Mouse (Mus musculus): ENCODE results near the gene Iqcc. TPM values are rescaled to one million over a fixed set of nuclear protein-coding genes. Genes with fewer than 3 reads are reported as not detected.

The Iqcc gene
- polyA plus RNA-seq, 1 experiment = 24.7 TPM

DNA sequence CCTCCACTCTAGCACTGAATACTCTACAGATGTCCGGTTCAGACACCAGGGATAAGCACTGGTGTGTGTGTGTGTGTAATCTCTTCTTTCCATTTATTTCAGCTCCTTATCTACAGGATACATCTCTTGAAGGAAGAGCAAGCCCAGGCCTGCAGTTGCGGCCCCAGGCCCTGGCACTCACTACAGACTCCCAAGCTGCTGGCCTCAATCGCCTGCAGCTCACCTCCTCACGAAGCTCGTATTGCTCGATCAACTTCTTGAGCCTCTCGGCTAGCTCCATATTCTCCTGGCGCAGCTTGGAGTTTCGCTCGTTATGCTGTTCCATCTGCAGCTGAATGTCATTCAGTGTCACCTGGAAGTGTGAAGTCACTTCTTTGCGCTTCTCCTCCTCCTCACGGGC, 13.0 kb upstream of the Iqcc start:
- Histone ChIP-seq H3K9me3 (replicated peaks; ENCODE audit: control insufficient read depth, insufficient read depth, low read length, poor library complexity, severe bottlenecking) (no peaks in the 10 kb centered on the region), H3K4me3 (ENCODE audit: low read depth, low read length) (no peak overlapping the region), H3K4me1 (ENCODE audit: control insufficient read depth, insufficient read depth, low read length) (no peaks in the 10 kb centered on the region), H3K27me3 (ENCODE audit: control insufficient read depth, insufficient read depth, low read length, poor library complexity, severe bottlenecking) (no peaks in the 10 kb centered on the region), H3K27ac (ENCODE audit: insufficient read depth, low read length) (no peak overlapping the region), H3K9ac (ENCODE audit: low read depth, poor library complexity, severe bottlenecking) (no peak overlapping the region), H3K36me3 (ENCODE audit: control insufficient read depth, insufficient read depth, low read length, poor library complexity, severe bottlenecking) (peaks cover 81% of the 10 kb centered on the region)
- no peak for TF ChIP-seq CTCF (IDR thresholded peaks at IDR 0.05; ENCODE audit: low read depth, low read length)
- no peak for TF ChIP-seq EP300 (IDR thresholded peaks at IDR 0.05; ENCODE audit: insufficient read depth, low read depth, low read length)
- TF ChIP-seq POLR2A (IDR thresholded peaks at IDR 0.05; ENCODE audit: insufficient read depth, low read length) = no peak

DNA sequence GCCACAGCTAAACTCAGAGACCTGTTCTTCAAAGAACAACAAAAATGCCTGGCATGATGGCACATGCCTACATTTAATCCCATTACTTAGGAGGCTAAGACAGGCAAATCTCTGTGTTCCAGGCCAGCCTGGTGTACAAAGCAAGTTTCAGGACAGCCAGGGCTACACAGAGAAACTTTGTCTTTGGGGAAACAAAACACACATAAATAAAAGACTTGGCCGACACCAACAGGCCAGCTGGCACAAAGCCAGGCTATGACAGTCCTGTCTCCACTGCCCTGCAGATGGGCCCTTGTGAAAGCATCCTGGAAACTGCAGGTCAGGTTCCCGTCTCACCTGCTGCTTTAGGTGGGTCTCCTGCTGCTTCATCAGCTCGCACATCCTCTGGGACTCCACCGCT, 12.0 kb upstream of the Iqcc start:
- Histone ChIP-seq H3K9ac (ENCODE audit: low read depth, poor library complexity, severe bottlenecking) (no peak overlapping the region), H3K27me3 (ENCODE audit: control insufficient read depth, insufficient read depth, low read length, poor library complexity, severe bottlenecking) (no peaks in the 10 kb centered on the region), H3K4me3 (ENCODE audit: low read depth, low read length) (no peak overlapping the region), H3K4me1 (ENCODE audit: control insufficient read depth, insufficient read depth, low read length) (no peaks in the 10 kb centered on the region), H3K36me3 (ENCODE audit: control insufficient read depth, insufficient read depth, low read length, poor library complexity, severe bottlenecking) (peaks cover 73% of the 10 kb centered on the region), H3K9me3 (replicated peaks; ENCODE audit: control insufficient read depth, insufficient read depth, low read length, poor library complexity, severe bottlenecking) (no peaks in the 10 kb centered on the region), H3K27ac (ENCODE audit: insufficient read depth, low read length) (no peak overlapping the region)
- no peak for TF ChIP-seq POLR2A (IDR thresholded peaks at IDR 0.05; ENCODE audit: insufficient read depth, low read length)
- TF ChIP-seq EP300 (IDR thresholded peaks at IDR 0.05; ENCODE audit: insufficient read depth, low read depth, low read length) = no peak
- no peak for TF ChIP-seq CTCF (IDR thresholded peaks at IDR 0.05; ENCODE audit: low read depth, low read length)

DNA sequence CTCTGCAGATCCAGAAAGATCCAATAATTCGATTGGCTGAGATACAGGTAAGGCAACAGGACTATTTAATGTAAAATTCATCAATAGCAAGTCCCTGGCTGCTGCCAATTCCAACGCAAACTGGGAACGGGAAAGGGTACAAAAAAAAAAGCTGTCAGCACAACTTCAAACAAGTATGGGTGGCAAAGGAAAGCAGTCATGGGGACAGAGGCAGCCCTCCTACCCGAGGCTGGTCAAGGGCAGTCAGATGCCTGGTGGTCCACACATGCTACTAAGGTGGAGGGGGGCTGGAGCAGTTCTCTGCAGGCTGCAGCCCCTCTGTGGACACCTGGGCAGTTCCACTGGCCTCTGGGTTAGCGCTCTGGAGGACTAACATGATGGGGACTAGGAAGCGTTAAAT, 7.1 kb upstream of the Iqcc start:
- peaks cover 33% of the 10 kb centered on the region for H3K36me3 ChIP-seq (ENCODE audit: control insufficient read depth, insufficient read depth, low read length, poor library complexity, severe bottlenecking)
- H3K9ac ChIP-seq (ENCODE audit: low read depth, poor library complexity, severe bottlenecking) = no peak overlapping the region
- no peak for TF ChIP-seq POLR2A (IDR thresholded peaks at IDR 0.05; ENCODE audit: insufficient read depth, low read length)
- TF ChIP-seq CTCF (IDR thresholded peaks at IDR 0.05; ENCODE audit: low read depth, low read length) = no peak
- no peak for TF ChIP-seq EP300 (IDR thresholded peaks at IDR 0.05; ENCODE audit: insufficient read depth, low read depth, low read length)
- no peak overlapping the region for H3K27ac ChIP-seq (ENCODE audit: insufficient read depth, low read length)
- H3K4me1 ChIP-seq (ENCODE audit: control insufficient read depth, insufficient read depth, low read length) = peaks cover 6% of the 10 kb centered on the region
- no peak overlapping the region for H3K4me3 ChIP-seq (ENCODE audit: low read depth, low read length)
- no peaks in the 10 kb centered on the region for H3K27me3 ChIP-seq (ENCODE audit: control insufficient read depth, insufficient read depth, low read length, poor library complexity, severe bottlenecking)
- no peaks in the 10 kb centered on the region for H3K9me3 ChIP-seq (replicated peaks; ENCODE audit: control insufficient read depth, insufficient read depth, low read length, poor library complexity, severe bottlenecking)

GRCm38 (mm10) chr4:129625496-129625895, 6.6 kb upstream of the Iqcc start:
- peaks cover 6% of the 10 kb centered on the region for H3K4me1 ChIP-seq (ENCODE audit: control insufficient read depth, insufficient read depth, low read length)
- H3K4me3 ChIP-seq (ENCODE audit: low read depth, low read length) = no peak overlapping the region
- H3K27ac ChIP-seq (ENCODE audit: insufficient read depth, low read length) = no peak overlapping the region
- H3K27me3 ChIP-seq (ENCODE audit: control insufficient read depth, insufficient read depth, low read length, poor library complexity, severe bottlenecking) = no peaks in the 10 kb centered on the region
- H3K9me3 ChIP-seq (replicated peaks; ENCODE audit: control insufficient read depth, insufficient read depth, low read length, poor library complexity, severe bottlenecking) = no peaks in the 10 kb centered on the region
- TF ChIP-seq EP300 (IDR thresholded peaks at IDR 0.05; ENCODE audit: insufficient read depth, low read depth, low read length) (no peak), POLR2A (IDR thresholded peaks at IDR 0.05; ENCODE audit: insufficient read depth, low read length) (no peak), CTCF (IDR thresholded peaks at IDR 0.05; ENCODE audit: low read depth, low read length) (no peak)
- H3K9ac ChIP-seq (ENCODE audit: low read depth, poor library complexity, severe bottlenecking) = no peak overlapping the region
- peaks cover 28% of the 10 kb centered on the region for H3K36me3 ChIP-seq (ENCODE audit: control insufficient read depth, insufficient read depth, low read length, poor library complexity, severe bottlenecking)

DNA sequence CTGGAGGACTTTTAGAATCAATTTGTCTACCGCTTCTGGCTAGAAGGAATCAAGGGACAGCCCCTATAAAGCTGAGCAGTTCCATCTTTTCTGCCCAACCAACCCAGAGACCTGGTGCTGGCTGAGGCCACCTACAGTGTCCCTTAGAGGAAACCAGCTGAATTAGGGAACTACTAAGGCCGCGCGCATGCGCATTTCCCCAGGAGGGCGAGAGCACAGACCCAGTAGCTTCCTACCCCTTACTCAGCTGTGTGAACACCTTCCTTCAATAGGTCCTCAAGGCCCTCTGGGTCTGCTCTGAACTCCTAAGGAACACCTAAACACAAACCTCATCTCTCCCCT, 6.1 kb upstream of the Iqcc start:
- Histone ChIP-seq H3K4me1 (ENCODE audit: control insufficient read depth, insufficient read depth, low read length) (peaks cover 6% of the 10 kb centered on the region), H3K9me3 (replicated peaks; ENCODE audit: control insufficient read depth, insufficient read depth, low read length, poor library complexity, severe bottlenecking) (no peaks in the 10 kb centered on the region), H3K27ac (ENCODE audit: insufficient read depth, low read length) (no peak overlapping the region), H3K36me3 (ENCODE audit: control insufficient read depth, insufficient read depth, low read length, poor library complexity, severe bottlenecking) (peaks cover 23% of the 10 kb centered on the region), H3K9ac (ENCODE audit: low read depth, poor library complexity, severe bottlenecking) (no peak overlapping the region), H3K27me3 (ENCODE audit: control insufficient read depth, insufficient read depth, low read length, poor library complexity, severe bottlenecking) (no peaks in the 10 kb centered on the region), H3K4me3 (ENCODE audit: low read depth, low read length) (no peak overlapping the region)
- TF ChIP-seq EP300 (IDR thresholded peaks at IDR 0.05; ENCODE audit: insufficient read depth, low read depth, low read length) (no peak), CTCF (IDR thresholded peaks at IDR 0.05; ENCODE audit: low read depth, low read length) (no peak), POLR2A (IDR thresholded peaks at IDR 0.05; ENCODE audit: insufficient read depth, low read length) (no peak)

- no peak overlapping the region for H3K27ac ChIP-seq (ENCODE audit: insufficient read depth, low read length)
- H3K4me3 ChIP-seq (ENCODE audit: low read depth, low read length) = no peak overlapping the region
- no peak for TF ChIP-seq CTCF (IDR thresholded peaks at IDR 0.05; ENCODE audit: low read depth, low read length)
- TF ChIP-seq EP300 (IDR thresholded peaks at IDR 0.05; ENCODE audit: insufficient read depth, low read depth, low read length) = no peak
- no peak for TF ChIP-seq POLR2A (IDR thresholded peaks at IDR 0.05; ENCODE audit: insufficient read depth, low read length)
- no peaks in the 10 kb centered on the region for H3K27me3 ChIP-seq (ENCODE audit: control insufficient read depth, insufficient read depth, low read length, poor library complexity, severe bottlenecking)
- no peaks in the 10 kb centered on the region for H3K9me3 ChIP-seq (replicated peaks; ENCODE audit: control insufficient read depth, insufficient read depth, low read length, poor library complexity, severe bottlenecking)
- peaks cover 6% of the 10 kb centered on the region for H3K4me1 ChIP-seq (ENCODE audit: control insufficient read depth, insufficient read depth, low read length)
- H3K36me3 ChIP-seq (ENCODE audit: control insufficient read depth, insufficient read depth, low read length, poor library complexity, severe bottlenecking) = peaks cover 20% of the 10 kb centered on the region
- H3K9ac ChIP-seq (ENCODE audit: low read depth, poor library complexity, severe bottlenecking) = no peak overlapping the region
These were observed 5.6 kb upstream of the Iqcc start for GRCm38 (mm10) chr4:129624281-129625028.

Measured in ES-Bruce4 (cell line).